28 mouse cellular contexts compared by ENCODE assay signal in the genomic region with DNA sequence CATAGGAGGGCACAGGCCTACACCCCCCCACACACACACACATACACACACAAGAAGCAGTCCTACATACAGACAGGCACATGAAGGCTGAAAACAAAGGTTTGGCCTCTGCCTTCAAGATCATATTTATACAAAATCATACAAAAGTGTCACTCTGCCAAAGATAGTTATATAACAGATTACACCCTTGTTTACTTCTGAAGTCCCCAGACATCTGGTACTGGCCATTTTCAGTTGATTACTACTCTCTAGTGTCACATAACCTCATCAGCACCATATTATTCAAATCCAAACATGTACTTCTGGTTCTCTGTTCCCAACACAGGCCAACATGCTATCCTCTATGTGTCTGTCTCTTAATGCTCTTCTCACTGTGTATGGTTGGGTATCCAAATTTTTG.
"Had no signal": no experiment of that assay in that cellular context is flagged by ENCODE, and none has a peak within 500 bp of the region (broad histone marks: within the 10 kb centered on the region; RNA-seq: fewer than 3 reads in every experiment).

No protein-coding gene starts in this region.

- H3K36me3 ChIP-seq: embryonic facial prominence, embryonic 10.5 days; embryonic facial prominence, embryonic 12.5 days; embryonic facial prominence, embryonic 13.5 days; embryonic facial prominence, embryonic 15.5 days; forebrain, embryonic 10.5 days; forebrain, embryonic 12.5 days; forebrain, embryonic 15.5 days had no signal

- DNase-seq: cerebellum, adult 18-20 months; cerebellum, adult 2 months; cerebellum, adult 8-10 months; cerebellum, adult 9-10 months; cerebellum, adult 9-11 months; cerebellum, postnatal 10 days; cerebellum, postnatal 14 days; cerebellum, postnatal 25 days; cerebellum, postnatal 36 days; embryo, embryonic 11 days; forebrain, postnatal 0 days; gastrocnemius, adult 2 months; gastrocnemius, postnatal 10 days; gastrocnemius, postnatal 14 days; gastrocnemius, postnatal 25 days; gastrocnemius, postnatal 36 days; heart, adult 11 months had no signal

- H3K4me2 ChIP-seq: embryonic facial prominence, embryonic 12.5 days; embryonic facial prominence, embryonic 13.5 days; embryonic facial prominence, embryonic 15.5 days; forebrain, embryonic 12.5 days; forebrain, embryonic 13.5 days; forebrain, embryonic 15.5 days had no signal

- H3K9ac ChIP-seq: embryonic facial prominence, embryonic 12.5 days; embryonic facial prominence, embryonic 13.5 days; embryonic facial prominence, embryonic 15.5 days; forebrain, embryonic 12.5 days; forebrain, embryonic 13.5 days; forebrain, embryonic 15.5 days; forebrain, postnatal 0 days had no signal

- ATAC-seq: forebrain, embryonic 13.5 days; forebrain, embryonic 14.5 days; forebrain, embryonic 15.5 days; forebrain, embryonic 16.5 days; forebrain, postnatal 0 days had no signal

- H3K4me1 ChIP-seq: embryonic facial prominence, embryonic 10.5 days; embryonic facial prominence, embryonic 12.5 days; embryonic facial prominence, embryonic 13.5 days; embryonic facial prominence, embryonic 15.5 days; forebrain, embryonic 10.5 days; forebrain, embryonic 12.5 days; forebrain, embryonic 13.5 days; forebrain, embryonic 15.5 days had no signal

- H3K27me3 ChIP-seq: embryonic facial prominence, embryonic 12.5 days; embryonic facial prominence, embryonic 13.5 days; embryonic facial prominence, embryonic 15.5 days; forebrain, embryonic 12.5 days; forebrain, embryonic 13.5 days; forebrain, embryonic 15.5 days had no signal

- H3K27ac ChIP-seq: embryonic facial prominence, embryonic 10.5 days; embryonic facial prominence, embryonic 12.5 days; embryonic facial prominence, embryonic 13.5 days; embryonic facial prominence, embryonic 15.5 days; forebrain, embryonic 10.5 days; forebrain, embryonic 12.5 days; forebrain, embryonic 13.5 days; forebrain, embryonic 15.5 days; gastrocnemius, adult 2 months had no signal

- H3K9me3 ChIP-seq: embryonic facial prominence, embryonic 10.5 days; embryonic facial prominence, embryonic 12.5 days; embryonic facial prominence, embryonic 13.5 days; embryonic facial prominence, embryonic 15.5 days; forebrain, embryonic 10.5 days; forebrain, embryonic 12.5 days; forebrain, embryonic 13.5 days; forebrain, embryonic 15.5 days had no signal

- H3K4me3 ChIP-seq: embryonic facial prominence, embryonic 10.5 days; embryonic facial prominence, embryonic 12.5 days; embryonic facial prominence, embryonic 13.5 days; embryonic facial prominence, embryonic 15.5 days; erythroblast, embryonic 14.5 days; forebrain, embryonic 10.5 days; forebrain, embryonic 12.5 days; forebrain, embryonic 13.5 days; forebrain, embryonic 15.5 days; gastrocnemius, adult 2 months had no signal
